Mouse (Mus musculus): ENCODE data around the gene Spen.

Spen gene

DNA sequence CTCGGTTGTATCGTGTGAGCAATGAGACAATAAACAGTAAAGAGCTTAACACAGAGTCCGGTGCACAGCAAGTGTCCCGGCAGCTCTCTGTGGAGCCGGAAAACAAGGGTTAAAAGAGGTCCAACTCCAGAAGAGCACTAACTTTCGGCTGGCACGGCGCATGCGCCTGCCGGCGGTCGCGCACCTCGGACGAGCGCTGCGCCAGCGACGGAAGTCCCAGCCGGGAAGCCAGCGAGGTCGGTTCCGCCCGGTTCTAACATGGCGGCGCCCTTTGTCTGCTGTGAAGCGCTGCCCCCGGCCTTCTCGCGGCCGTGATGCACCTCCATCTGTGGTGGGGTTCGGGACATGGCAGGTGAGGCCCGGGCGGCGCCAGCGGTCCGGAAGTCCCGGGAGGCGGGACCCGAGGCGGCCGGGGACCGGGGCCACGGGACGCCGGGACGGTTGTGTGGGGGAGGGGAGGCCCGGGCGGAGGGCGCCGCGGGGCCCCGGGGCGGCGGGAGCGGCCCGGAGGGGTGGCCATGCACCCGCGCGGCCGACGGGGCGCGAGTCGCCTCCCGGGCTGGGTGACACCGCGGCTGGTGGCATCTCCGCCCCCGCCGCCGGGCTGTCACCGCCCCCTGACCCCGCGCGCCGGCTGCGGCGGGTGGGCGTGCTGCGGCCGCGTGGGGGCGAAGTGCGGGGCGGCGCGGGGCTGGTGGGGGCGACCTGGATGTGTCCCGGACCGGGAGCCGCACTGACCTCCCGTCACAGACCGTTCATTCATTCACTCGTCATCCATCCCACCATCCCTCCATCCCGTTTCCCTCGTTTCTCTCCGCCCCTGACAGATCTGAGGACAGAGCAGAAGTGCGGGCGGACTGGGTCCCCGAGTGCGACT lies 93.7 kb downstream of the Spen start, which contains the start of gene Zbtb17:
TSS of gene Zbtb17 (plus strand) at position 204 of the 877 bp plus-strand sequence.
- DNase-seq = peak; percentile 93 to 95

DNA sequence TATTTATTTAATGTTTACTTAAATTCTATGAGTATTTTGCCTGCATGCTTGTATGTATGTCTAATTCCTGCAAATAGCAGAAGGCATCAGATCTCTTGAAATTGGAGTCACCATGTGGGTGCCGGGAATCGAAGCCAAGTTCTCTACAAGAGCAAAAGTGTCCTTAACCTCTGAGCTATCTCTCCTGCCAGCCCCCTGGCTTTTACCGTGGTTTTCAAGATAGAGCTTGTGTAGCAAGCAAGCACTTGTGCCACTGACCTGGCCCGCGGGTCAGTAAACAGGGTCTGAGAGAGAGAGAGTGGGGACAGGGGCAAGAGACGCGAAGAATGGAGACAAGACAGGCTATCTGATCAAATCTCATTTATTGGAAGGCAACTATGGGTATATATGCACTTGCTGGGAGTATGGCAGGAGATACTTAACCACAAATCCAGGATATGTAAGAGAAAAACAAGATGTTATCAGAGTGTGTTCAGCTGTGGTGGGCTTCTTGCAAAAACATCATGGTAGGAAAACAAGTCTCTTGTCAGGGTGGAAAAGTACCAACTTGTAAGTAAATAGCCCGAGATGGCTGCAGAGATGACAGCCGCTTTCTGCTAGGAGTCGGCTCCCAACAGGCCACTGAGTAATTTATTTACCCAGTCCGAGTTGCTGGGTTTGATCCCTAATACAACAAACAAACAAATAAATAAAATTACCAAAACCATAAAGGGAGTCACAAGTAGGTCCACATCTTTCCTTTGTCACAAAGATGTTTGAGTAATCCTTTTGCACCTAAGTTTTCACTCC lies 94.6 kb downstream of the Spen start:
- no peak for DNase-seq

DNA sequence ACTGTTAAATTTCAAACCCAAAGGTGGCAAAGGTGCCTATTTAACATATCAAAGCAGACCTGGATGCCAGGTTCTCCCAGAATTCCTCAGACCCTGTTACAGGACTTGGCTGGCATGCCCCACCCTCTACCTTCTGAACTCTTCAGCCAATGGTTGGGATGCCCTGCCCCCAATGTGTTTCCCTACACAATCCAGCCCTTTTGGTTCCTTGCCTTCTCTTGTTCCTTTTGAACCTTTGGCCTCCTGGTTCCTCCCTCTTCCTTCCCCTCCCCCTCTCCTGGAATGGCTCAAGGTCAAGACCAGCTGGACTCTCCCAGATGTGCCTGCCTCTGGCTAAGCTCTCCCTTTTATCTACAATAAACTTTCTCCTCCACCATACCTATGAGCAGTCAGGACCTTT lies 97.5 kb downstream of the Spen start:
- DNase-seq = no peak

DNA sequence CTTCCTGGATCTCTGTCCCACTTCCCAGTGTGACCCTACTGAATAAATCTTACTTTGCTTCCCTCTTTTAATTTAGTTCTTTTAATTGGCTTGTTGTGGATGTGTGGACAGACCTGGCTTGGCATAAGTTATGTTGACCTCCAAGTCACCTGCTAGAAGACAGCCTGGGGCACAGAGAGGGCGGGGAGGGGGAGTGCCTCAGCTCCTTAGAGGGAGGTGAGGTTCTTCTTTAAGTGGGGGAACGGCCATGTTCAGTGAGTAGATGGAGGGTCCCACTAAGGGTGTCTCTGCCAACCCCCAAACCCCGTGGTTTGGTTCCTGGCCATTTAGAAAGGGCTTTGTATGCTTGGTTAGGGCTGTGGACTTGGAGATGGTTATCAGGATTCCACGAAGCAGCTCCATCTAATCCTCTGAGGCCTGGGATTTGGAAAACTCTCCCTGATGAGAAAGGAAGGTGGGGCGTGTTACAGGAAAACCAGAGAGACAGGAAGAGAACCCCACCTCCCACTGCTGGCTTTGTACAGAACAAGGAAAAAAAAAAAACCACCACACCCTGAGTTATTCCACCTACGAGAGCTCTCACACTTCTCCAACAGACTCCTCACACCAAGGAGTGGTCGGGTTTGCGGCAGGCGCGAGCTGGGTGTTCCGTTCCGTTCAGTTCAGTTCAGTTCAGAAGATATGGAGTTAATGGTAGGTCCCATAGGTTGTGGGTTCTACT lies 99.2 kb downstream of the Spen start:
- DNase-seq = no peak

DNA sequence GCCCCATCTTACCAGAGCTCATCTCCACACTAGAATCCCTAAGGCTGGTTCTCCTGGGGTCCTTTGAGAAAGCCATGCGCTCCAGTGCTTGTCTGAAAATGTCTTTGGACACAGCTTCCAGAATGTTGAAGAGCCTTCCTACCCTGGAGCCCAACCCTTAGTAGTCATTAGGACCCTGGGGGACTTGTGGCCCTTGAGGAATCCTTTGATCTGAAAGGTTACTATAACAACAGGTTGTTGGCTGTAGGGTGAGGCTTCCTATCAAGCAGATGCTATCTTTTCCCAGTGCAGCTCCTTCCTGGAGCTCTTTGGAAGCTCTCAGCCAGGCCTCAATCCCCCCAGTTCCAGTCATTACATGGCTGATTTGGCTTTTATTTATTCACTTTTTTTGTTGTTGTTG lies 102.4 kb downstream of the Spen start, which contains the start of gene Srarp:
TSS of gene Srarp (minus strand) at position 132 of the 400 bp plus-strand sequence.
- no peak for DNase-seq

DNA sequence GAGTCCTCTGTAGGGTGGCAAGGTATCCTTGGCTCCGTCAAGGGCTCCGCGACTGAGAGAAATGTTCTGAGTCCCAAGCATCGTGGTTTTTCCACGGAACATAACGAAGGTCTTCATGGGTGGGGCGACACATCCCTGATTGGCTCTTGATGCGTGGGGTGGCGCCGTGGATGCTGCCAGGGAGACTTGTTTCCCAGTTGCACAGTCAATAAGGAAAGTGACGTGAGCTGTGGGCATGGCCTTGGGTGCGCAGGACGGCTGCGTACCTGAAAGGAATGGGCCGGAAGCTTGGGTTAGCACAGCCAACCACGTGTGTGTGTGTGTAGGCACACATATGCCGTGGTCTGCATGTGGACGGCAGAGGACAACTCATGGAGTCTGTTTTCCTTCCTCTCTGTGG lies 105.2 kb downstream of the Spen start:
- peak in 1 of 2 experiments; percentile 21 for DNase-seq

DNA sequence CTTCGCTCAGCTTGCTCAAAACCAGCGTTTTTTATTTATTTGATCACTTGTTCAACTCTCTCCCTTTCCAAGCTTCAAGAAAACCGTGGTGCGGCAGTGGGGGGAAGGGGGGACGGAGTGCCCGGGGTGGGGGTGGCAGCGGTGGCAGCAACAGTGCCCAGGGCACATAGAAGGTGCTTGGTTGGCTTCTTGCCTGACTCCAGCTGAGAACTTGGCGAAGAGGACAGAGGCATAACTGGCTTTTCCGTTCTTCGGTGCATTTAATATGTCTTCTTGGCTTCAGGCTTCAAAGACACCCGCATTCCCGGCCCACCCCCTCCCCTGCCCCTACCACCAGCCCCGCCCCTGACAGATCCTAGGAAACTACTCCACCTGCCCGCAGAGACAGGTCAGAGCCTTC lies 105.7 kb downstream of the Spen start:
- DNase-seq = peak in 1 of 2 experiments; percentile 15

DNA sequence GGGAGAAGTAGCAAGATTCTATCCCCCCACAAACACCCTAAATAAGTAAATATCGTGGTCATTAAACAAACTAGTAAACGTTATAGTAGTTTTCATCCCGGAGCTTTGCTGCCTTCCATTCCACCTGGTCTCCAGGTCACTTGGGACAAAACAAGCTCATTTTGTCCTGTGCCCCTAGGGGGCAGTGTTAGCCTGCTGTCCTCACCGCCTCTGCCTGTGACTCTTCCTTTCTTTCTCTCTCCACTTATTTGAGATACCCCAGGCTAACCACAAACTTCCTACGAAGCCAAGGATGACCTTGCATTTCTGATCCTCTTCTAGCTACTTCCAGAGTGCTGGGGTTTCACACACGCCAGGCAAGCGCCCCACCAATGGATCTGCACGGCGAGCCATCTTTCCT lies 107.4 kb downstream of the Spen start:
- peak; percentile 58 to 77 for DNase-seq

DNA sequence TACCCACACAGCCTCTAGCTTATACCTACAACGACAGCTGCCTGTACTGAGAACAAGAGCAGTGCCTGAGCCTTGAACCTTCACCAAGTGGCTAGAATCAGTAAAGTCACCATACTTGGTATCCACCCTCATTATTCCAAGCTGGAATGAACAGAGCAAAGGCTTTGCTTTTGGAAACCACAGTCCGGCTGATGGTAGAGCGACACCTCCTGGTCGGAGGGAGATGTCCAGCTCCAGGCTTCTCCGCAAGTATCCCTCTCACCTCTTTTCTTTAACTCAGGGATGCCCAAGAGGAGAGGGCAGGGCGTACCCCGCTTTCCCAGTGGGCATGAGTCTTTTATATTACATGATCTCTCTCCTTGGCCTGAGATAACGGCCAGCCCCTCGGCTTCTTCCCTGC lies 108.5 kb downstream of the Spen start:
- DNase-seq = peak; percentile 38 to 61

DNA sequence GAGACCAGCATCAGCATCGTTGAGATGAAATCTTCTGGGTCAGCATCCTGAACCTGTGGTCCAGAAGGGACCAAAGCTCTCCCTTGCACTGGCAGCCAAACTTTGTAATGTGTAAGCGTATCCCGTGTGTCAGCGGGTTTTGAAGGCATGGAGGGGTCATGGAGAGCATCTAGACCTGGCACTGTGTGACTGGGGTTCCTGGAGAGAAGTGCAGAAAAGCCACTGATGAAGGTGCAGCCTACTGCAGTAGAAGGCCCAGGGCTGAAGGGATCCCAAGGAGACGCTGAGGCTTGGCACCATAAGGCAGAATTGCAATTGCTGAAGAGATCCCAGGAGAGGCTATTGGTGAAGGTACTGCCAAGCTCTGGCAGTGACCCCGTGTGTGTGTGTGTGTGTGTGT lies 109.0 kb downstream of the Spen start:
- DNase-seq = no peak

DNA sequence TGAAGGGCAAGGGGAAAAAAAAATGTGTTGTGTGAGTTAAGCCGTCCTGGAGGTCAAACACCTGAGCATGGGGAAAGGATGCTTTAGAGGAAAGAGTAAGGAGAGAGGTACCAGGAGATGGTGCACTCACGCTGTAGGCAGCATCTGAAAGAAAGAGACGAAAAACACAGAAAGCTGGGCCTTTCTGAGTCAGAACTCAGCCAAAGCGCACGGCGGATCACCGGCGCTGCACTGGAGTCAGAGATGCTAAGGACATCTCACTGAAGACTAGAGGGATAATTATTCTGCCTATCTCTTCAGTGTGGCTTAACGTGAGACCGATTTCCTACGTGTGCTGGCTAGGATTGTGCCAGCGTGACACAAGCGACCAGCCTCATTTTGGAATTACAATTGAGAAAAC lies 110.5 kb downstream of the Spen start:
- DNase-seq = no peak

DNA sequence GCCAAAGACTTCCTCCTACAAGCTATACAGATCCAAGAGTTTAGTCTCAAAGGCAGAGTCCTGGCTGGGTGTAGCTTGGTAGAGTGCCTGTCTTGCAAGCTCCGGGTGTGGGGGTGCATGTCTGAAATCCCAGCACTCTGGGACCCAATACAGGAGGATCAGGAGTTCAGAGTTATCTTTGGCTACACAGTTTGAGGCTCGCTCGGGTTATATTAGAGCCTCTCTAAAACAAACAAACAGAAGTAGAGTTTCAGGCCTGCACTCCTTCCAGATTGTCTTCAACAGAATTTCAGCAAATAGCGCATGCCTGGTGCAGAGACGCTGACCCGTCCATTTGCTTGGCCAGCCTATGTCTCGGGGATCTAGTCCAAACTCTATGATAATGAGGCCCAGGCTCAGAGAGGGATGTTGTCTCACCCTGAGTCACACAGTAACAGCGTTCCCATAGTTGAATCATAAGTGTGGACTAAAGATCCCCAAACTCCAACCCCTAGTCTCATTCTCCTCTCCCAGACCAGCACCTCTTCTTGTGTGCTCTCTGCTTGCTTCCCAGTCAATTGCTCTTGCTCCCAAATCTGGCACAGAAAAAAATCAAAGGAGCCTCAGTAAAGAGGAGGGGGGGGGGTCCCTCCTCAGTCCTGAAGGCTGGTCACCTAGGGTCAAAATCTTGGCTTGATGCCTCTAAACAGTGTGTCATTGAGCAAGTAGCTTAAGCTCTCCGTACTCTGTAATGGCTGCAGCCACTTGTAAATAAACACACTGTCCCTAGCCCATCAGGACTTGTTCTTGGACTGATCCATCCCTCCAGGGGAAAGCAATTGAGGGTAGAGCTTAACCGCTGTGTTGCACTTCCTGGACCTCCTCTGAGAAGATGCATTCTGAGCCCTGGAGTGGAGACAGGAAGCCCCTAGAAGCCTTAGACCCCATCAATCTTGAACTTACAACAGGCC lies 111.3 kb downstream of the Spen start:
- DNase-seq = no peak

DNA sequence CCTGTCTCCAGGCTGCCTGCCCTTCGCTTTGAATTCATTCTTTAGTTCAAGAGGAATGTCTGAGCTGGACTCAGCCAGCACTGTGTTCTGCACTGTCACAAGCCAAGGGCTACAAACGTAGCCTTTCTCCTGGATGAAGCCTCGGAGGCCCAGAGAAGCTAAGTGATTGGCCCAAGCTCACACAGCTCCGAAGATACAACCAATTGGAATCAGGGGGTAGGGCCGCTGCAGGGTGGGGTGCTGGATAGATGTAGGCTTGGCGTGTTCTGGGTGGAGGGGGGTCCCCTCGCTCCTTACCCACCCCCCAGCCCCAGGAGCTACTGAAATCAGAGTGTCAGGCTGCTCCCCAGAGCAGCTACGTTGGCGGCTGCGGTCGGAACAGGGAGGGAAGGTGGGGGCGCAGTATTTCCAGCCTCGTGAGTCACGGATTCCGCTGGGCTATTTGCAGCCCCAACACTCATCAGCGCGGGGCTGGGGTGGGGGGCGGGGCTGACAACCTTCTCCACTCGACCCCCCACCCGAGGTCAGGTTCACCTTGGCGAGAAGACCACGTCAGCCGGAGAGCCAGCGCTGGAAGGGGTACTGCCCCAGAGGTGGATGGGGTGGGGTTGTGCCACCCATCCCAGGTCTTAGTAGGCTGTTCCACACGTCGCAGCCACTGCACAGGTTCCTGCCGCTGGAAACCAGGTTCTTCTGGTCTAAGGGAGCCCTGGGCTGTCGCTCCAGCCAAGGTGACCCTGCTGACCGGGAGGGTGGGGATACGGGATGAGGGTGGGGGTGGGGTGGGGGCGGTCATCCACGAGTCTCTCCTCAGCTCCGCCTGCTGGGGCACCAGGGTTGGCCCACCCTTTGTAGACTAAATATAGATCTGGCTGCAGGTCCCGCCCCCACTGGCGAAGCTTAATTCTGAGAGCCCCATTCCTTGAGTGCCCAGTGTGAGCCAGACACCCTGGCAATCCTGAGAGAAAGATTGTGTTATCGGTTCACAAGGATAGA lies 112.6 kb downstream of the Spen start:
- DNase-seq = peak; percentile 41 to 61

DNA sequence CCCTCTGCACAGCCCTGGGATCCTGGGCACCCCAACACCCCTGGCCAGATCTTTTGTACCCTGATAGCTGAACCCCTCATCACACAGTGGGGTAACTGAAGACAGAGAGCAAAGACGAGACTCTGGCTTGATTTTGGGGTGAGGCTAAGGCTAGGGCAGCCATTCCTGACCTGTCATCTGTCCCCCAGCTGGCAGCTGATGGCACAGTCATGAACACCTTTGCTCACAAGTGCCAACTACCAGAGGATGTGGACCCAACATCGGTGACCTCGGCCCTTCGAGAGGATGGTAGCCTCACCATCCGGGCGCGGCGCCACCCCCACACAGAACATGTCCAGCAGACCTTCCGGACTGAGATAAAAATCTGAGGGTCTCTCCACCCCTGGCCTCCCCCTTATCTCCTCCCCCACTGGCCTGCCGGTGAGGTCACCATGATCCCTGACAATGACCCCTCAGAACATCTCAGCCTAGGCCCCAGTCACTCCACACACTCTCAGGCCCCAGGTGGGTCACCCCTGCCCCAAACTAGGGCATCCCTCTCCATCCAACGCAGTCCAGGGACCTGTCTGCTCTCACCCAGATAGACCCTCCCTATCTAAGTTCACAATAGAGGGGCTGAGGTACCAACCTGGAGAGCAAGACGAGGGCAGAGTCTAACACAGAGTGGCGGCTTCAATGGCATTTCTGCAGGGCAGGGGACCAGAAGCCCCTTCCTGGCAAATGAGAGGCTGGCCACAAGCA lies 114.5 kb downstream of the Spen start:
- no peak for DNase-seq

DNA sequence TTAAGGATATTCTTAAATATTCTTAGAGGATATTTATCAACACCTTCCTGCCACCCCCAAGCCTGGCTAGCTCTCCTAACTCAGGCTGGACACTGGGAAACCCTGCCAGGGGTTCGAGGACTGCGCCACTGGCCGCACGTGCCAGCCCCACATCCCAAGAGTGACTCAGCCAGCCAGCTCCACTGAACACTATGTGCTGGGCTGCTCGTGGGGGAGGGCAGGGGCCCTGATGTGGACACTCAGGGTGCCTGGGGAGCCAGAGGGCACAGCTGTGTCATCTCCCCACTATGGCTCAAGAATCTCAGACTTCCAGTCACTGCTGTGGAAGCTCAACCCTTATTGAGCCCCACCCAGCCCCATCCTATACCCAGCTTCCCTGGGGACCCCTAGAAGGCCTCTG lies 115.1 kb downstream of the Spen start:
- peak in 1 of 2 experiments; percentile 20 for DNase-seq

DNA sequence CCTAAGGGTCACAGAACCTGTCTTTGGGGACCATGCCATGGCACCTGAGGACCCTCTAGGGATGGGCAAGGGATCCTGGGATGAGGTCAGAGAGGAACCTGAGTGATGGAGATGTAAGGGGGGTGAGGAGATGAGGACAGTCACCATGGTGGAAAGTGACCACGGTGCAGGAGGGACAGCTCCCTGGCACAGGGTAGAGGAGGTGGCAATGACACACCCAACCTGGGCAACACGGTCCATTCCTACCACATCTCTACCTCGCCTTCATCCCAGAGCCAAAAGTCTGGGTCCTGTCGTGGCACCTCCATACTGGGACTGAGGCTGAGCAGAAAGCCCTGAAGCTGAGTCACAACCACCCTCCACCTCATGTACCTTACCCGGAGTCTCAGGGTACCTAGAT lies 115.6 kb downstream of the Spen start:
- no peak for DNase-seq

DNA sequence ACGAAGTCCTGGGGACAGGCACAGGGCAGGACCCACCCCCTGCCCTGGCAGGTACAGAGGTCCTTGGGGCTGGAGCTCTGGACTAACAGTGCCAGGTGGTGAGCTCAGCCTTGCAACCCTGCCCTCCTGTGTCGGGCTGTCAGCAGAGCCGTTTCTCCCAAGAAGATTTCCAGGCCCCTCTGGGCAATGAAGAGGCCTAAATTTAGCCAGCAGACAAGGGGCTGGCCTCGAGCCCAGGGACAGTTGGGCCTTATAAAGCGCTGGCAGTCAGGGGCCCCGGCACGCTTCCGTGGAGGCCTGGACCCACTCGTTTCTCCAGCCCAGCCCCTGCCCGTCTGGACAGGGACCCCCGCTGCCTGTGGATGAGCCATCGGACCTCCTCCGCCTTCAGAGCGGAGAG lies 117.0 kb downstream of the Spen start:
- DNase-seq = peak; percentile 59 to 80

DNA sequence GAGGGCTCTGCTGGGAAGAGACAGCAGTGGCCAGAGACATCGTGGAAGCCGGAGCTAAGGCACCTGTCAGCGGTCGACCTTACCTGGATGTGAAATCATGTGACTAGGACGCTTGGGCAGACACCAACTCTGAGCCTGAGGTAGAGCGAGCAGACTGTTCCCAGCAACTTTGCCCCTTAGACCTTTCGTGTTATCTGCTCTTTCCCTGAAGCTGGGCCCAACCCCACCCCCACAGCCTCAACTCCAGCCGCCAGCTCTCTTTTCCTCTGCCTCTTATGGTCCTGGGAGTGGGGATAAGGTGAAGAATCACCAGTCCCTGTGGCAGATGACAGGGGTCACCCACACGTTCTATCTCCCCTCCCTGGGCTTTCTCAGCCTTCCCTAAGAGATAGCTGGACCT lies 117.5 kb downstream of the Spen start:
- no peak for DNase-seq

DNA sequence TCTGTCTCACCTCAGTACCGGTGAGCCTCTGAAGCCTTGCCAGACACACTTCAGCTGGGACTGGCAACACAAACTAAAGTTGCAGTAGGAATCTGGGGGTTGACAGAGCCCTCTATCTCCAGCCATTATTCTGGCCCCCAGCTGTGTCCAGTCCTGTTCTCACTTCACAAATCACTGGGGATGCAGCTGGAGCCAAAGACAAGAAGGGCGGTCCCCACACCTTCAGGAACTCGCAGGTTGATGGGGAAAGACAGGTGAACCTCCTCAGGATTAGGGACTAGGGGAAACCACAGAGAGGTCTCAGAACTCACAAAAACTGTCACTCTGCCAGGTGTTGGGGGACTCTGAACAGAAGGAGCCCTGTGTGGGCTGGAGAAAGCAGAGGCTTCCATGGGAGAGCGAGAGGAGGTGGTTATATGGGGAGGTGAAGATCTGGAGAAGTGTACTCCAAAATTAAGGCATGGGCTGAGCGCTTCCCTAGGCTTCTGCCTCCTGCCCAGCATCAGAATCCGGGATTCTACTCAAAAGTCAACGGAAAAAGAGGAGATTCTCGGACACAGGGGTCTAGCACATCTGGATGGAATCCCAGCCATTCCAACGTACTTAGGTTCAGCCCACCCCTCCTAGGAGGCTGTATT lies 118.1 kb downstream of the Spen start, which contains the start of gene Hspb7:
TSS of gene Hspb7 (plus strand) at position 588 of the 638 bp plus-strand sequence.
- no peak for DNase-seq

Measured in lung, postnatal 4 days (tissue).